Comparison of ENCODE assay signal across 23 mouse cellular contexts in genomic region chr6:81563192-81563591, GRCm38 (mm10).
DNase-seq lines count a peak whose midpoint lies in the region; ATAC-seq and TF ChIP-seq lines count a peak whose summit lies in the region.
"Had no signal": no experiment of that assay in that cellular context is flagged by ENCODE, and none has a peak within 500 bp of the region (broad histone marks: within the 10 kb centered on the region; RNA-seq: fewer than 3 reads in every experiment).

No protein-coding gene starts in this region.

- WGBS in hindbrain, embryonic 14.5 days, result 86% methylated on average over 2 of the region's 2 CpGs

- no peak overlapping the region for H3K9ac ChIP-seq in CH12.LX (ENCODE audit: insufficient read depth, low read depth)
- no peak overlapping the region for H3K9ac ChIP-seq in hindbrain, embryonic 14.5 days
- H3K9ac ChIP-seq: embryonic facial prominence, embryonic 12.5 days; forebrain, embryonic 13.5 days; forebrain, embryonic 15.5 days; forebrain, postnatal 0 days had no signal

- TF ChIP-seq CTCF in CH12.LX (conservative IDR thresholded peaks at IDR 0.05 in 1 of 2, IDR thresholded peaks at IDR 0.05 in 1 of 2; ENCODE audit: low read depth in 2 of 2, low read length in 2 of 2), result no peak

- H3K9me3 ChIP-seq in CH12.LX (replicated peaks; ENCODE audit: low read length), result peaks cover 5% of the 10 kb centered on the region
- H3K9me3 ChIP-seq in hindbrain, embryonic 14.5 days (ENCODE audit: control insufficient read depth, low read length), result no peaks in the 10 kb centered on the region
- H3K9me3 ChIP-seq: embryonic facial prominence, embryonic 10.5 days; embryonic facial prominence, embryonic 12.5 days; forebrain, embryonic 13.5 days; forebrain, embryonic 15.5 days had no signal

- in situ Hi-C loops in CH12.LX (cut with MboI; ENCODE audit: low pct_ligation_motif_present, low pct_unique_long_range_greater_than_20kb, low sequenced_read_pairs), result no loop called here

- TF ChIP-seq EP300 in CH12.LX (IDR thresholded peaks at IDR 0.05; ENCODE audit: low read length), result no peak

- no peaks in the 10 kb centered on the region for H3K79me2 ChIP-seq in CH12.LX (replicated peaks; ENCODE audit: control insufficient read depth, extremely low read depth, insufficient read depth, poor library complexity, severe bottlenecking)

- H3K27me3 ChIP-seq in CH12.LX (replicated peaks), result no peaks in the 10 kb centered on the region
- no peaks in the 10 kb centered on the region for H3K27me3 ChIP-seq in hindbrain, embryonic 14.5 days (ENCODE audit: control insufficient read depth, insufficient read depth, low read length)
- H3K27me3 ChIP-seq: embryonic facial prominence, embryonic 12.5 days; forebrain, embryonic 13.5 days; forebrain, embryonic 15.5 days had no signal

- no peak overlapping the region for H3K4me3 ChIP-seq in CH12.LX (replicated peaks in 1 of 3; ENCODE audit: low read depth in 2 of 3, low read length in 2 of 3, poor library complexity in 1 of 3)
- no peak overlapping the region for H3K4me3 ChIP-seq in hindbrain, embryonic 14.5 days (replicated peaks; ENCODE audit: low read length)
- H3K4me3 ChIP-seq: embryonic facial prominence, embryonic 10.5 days; embryonic facial prominence, embryonic 12.5 days; forebrain, embryonic 13.5 days; forebrain, embryonic 15.5 days had no signal

- no peaks in the 10 kb centered on the region for H3K36me3 ChIP-seq in CH12.LX (replicated peaks in 1 of 2; ENCODE audit: control insufficient read depth in 1 of 2, insufficient read depth in 1 of 2, low read length in 1 of 2)
- no peaks in the 10 kb centered on the region for H3K36me3 ChIP-seq in hindbrain, embryonic 14.5 days (replicated peaks; ENCODE audit: control insufficient read depth, insufficient read depth)
- H3K36me3 ChIP-seq: embryonic facial prominence, embryonic 10.5 days; embryonic facial prominence, embryonic 12.5 days; forebrain, embryonic 15.5 days had no signal

- no peak for TF ChIP-seq RAD21 in CH12.LX (IDR thresholded peaks at IDR 0.05; ENCODE audit: low read depth, low read length)

- DNase-seq in CH12.LX (ENCODE audit: extremely low read depth), result peak; percentile 7
- no peak for DNase-seq in hindbrain, embryonic 14.5 days (ENCODE audit: low spot score)
- DNase-seq in kidney, postnatal 4 days, result no peak
- no peak for DNase-seq in kidney, postnatal 25 days
- no peak for DNase-seq in left cerebral cortex, postnatal 14 days (ENCODE audit: low spot score in 2 of 2)
- DNase-seq: adrenal gland, adult 2 months; adrenal gland, postnatal 10 days; adrenal gland, postnatal 25 days; B cell, adult 2 months; cerebellum, adult 11 months; cerebellum, adult 18-20 months; cerebellum, adult 8-10 months; cerebellum, adult 9-11 months; cerebellum, postnatal 14 days; cerebellum, postnatal 36 days; forebrain, postnatal 0 days had no signal

- dilution Hi-C loops in CH12.LX (cut with MboI; ENCODE audit: extremely low pct_ligation_motif_present, extremely low pct_unique_long_range_greater_than_20kb, low sequenced_read_pairs), result no loop called here

- H3K27ac ChIP-seq in CH12.LX (ENCODE audit: insufficient read depth, low read depth), result no peak overlapping the region
- no peak overlapping the region for H3K27ac ChIP-seq in hindbrain, embryonic 14.5 days
- H3K27ac ChIP-seq: embryonic facial prominence, embryonic 10.5 days; embryonic facial prominence, embryonic 12.5 days; forebrain, embryonic 13.5 days; forebrain, embryonic 15.5 days had no signal

- H3K4me1 ChIP-seq in CH12.LX (ENCODE audit: control insufficient read depth in 1 of 2, insufficient read depth in 2 of 2), result peaks cover 0 to 13% of the 10 kb centered on the region in 2 experiments; a peak in 2 of 4 replicates
- H3K4me1 ChIP-seq in hindbrain, embryonic 14.5 days (replicated peaks; ENCODE audit: control insufficient read depth, insufficient read depth, low read length), result no peaks in the 10 kb centered on the region
- H3K4me1 ChIP-seq: embryonic facial prominence, embryonic 10.5 days; embryonic facial prominence, embryonic 12.5 days; forebrain, embryonic 13.5 days; forebrain, embryonic 15.5 days had no signal

- intact Hi-C loops in left cerebral cortex, postnatal 14 days (cut with DNase I), result no loop called here

- H3K4me2 ChIP-seq in CH12.LX (ENCODE audit: insufficient read depth, low read depth, poor library complexity, severe bottlenecking), result no peak overlapping the region
- no peak overlapping the region for H3K4me2 ChIP-seq in hindbrain, embryonic 14.5 days (replicated peaks)
- H3K4me2 ChIP-seq: embryonic facial prominence, embryonic 12.5 days; forebrain, embryonic 13.5 days; forebrain, embryonic 15.5 days had no signal

- TF ChIP-seq POLR2A in CH12.LX (IDR thresholded peaks at IDR 0.05; ENCODE audit: low read depth, low read length), result no peak

- peak; percentile 89 for ATAC-seq in granulocyte monocyte progenitor cell, adult 5-6 weeks (replicated peaks; ENCODE audit: poor library complexity, severe bottlenecking)
- ATAC-seq in megakaryocyte, adult 5-6 weeks (ENCODE audit: poor library complexity, severe bottlenecking), result peak; percentile 79
- no peak for ATAC-seq in hindbrain, embryonic 14.5 days (ENCODE audit: low FRiP score)
- ATAC-seq: CD4-positive, CD25-positive, alpha-beta regulatory T cell, adult 4 months; forebrain, embryonic 13.5 days; forebrain, embryonic 15.5 days; forebrain, postnatal 0 days had no signal

TF ChIP-seq in CH12.LX, 34 proteins besides CTCF, POLR2A, EP300 and RAD21:
- TF ChIP-seq MAZ (IDR thresholded peaks at IDR 0.05; ENCODE audit: low read depth, low read length), result no peak
